ENCODE assay signal across 8 mouse cellular contexts in genomic region chr16:57121816-57122415, GRCm38 (mm10). TPM values are rescaled to one million over a fixed set of nuclear protein-coding genes. Genes with fewer than 3 reads are reported as not detected.
A peak's percentile ranks its signal among the peaks of the same experiment; 100 is the strongest.
DNase-seq lines count a peak whose midpoint lies in the region; ATAC-seq lines count a peak whose summit lies in the region.

No protein-coding gene starts in this region.

- H3K9ac ChIP-seq in forebrain, embryonic 16.5 days (replicated peaks; ENCODE audit: low read depth, low read length): peak overlapping the region; percentile 94
- peak overlapping the region; percentile 96 for H3K9ac ChIP-seq in liver, embryonic 11.5 days (ENCODE audit: low read depth, low read length)

- peaks cover 3% of the 10 kb centered on the region for H3K36me3 ChIP-seq in megakaryocyte, embryonic 14.5 days (replicated peaks; ENCODE audit: low read length)
- H3K36me3 ChIP-seq in forebrain, embryonic 16.5 days (ENCODE audit: control insufficient read depth, insufficient read depth): no peaks in the 10 kb centered on the region
- no peaks in the 10 kb centered on the region for H3K36me3 ChIP-seq in liver, embryonic 11.5 days (ENCODE audit: control insufficient read depth, insufficient read depth, low read length)

- H3K27me3 ChIP-seq in megakaryocyte, embryonic 14.5 days (replicated peaks): no peaks in the 10 kb centered on the region
- 0 out of 2 replicates have a peak, but pooled peaks cover 5% of the 10 kb centered on the region for H3K27me3 ChIP-seq in forebrain, embryonic 16.5 days (replicated peaks; ENCODE audit: control insufficient read depth, insufficient read depth, low read length)
- no peaks in the 10 kb centered on the region for H3K27me3 ChIP-seq in liver, embryonic 11.5 days (replicated peaks; ENCODE audit: control insufficient read depth, insufficient read depth, low read length)

- DNase-seq in adrenal gland, postnatal 36 days: peak; percentile 19 to 46
- DNase-seq in adrenal gland, adult 2 months: no peak
- DNase-seq in liver, embryonic 11.5 days (ENCODE audit: low spot score): peak; percentile 51
- DNase-seq in testis, postnatal 10 days (ENCODE audit: low spot score): peak; percentile 62
- DNase-seq in thymus, postnatal 0 days (ENCODE audit: low spot score): no peak

- peak overlapping the region; percentile 95 for H3K4me3 ChIP-seq in megakaryocyte, embryonic 14.5 days (replicated peaks)
- peak overlapping the region; percentile 100 for H3K4me3 ChIP-seq in forebrain, embryonic 16.5 days (replicated peaks; ENCODE audit: low read length)
- H3K4me3 ChIP-seq in liver, embryonic 11.5 days (ENCODE audit: low read depth, low read length): peak overlapping the region; percentile 100

- H3K4me1 ChIP-seq in megakaryocyte, embryonic 14.5 days: peaks cover 41% of the 10 kb centered on the region
- peaks cover 21% of the 10 kb centered on the region for H3K4me1 ChIP-seq in forebrain, embryonic 16.5 days (replicated peaks; ENCODE audit: control insufficient read depth, insufficient read depth, low read length)
- H3K4me1 ChIP-seq in liver, embryonic 11.5 days (replicated peaks; ENCODE audit: control insufficient read depth, insufficient read depth, low read length): peaks cover 12% of the 10 kb centered on the region

- peak overlapping the region; percentile 96 for H3K27ac ChIP-seq in forebrain, embryonic 16.5 days (ENCODE audit: low read length)
- H3K27ac ChIP-seq in liver, embryonic 11.5 days (ENCODE audit: low read depth, low read length): peak overlapping the region; percentile 87

- ATAC-seq in megakaryocyte, adult 5-6 weeks (ENCODE audit: poor library complexity, severe bottlenecking): no peak
- no peak for ATAC-seq in forebrain, embryonic 16.5 days
- ATAC-seq in liver, embryonic 11.5 days (replicated peaks; ENCODE audit: low FRiP score): peak; percentile 26

- WGBS in forebrain, embryonic 16.5 days: under 1% methylated on average over 59 of the region's 59 CpGs
- under 1% methylated on average over 58 of the region's 59 CpGs for WGBS in liver, embryonic 11.5 days

- H3K4me2 ChIP-seq in forebrain, embryonic 16.5 days (ENCODE audit: low read length): peak overlapping the region; percentile 66
- H3K4me2 ChIP-seq in liver, embryonic 11.5 days: peak overlapping the region; percentile 75

- H3K9me3 ChIP-seq in megakaryocyte, embryonic 14.5 days: no peaks in the 10 kb centered on the region
- no peaks in the 10 kb centered on the region for H3K9me3 ChIP-seq in forebrain, embryonic 16.5 days (ENCODE audit: control insufficient read depth, low read length)
- no peaks in the 10 kb centered on the region for H3K9me3 ChIP-seq in liver, embryonic 11.5 days (ENCODE audit: control insufficient read depth, low read length)

RNA-seq across cellular contexts. Expression of gene Tomm70a, which starts 0.4 kb away (rescaled TPM):
- total RNA-seq in adrenal gland, postnatal 36 days (2021): 10 to 100 TPM; 56.3 to 59.2 TPM
- total RNA-seq in adrenal gland, adult 2 months (2021): 10 to 100 TPM; 49.6 to 54.5 TPM
- 15.0 and 15.5 TPM in 2 replicates for polyA plus RNA-seq in adrenal gland, adult 2 months (2012; rRNA removed)
- polyA plus RNA-seq in megakaryocyte, embryonic 14.5 days (2012; ENCODE audit: insufficient read depth, low replicate concordance): 6.6 and 17.6 TPM in 2 replicates
- 32.9 and 33.7 TPM in 2 replicates for total RNA-seq in megakaryocyte, adult 5-6 weeks (2015)
- 27.1 and 32.0 TPM in 2 replicates for total RNA-seq in megakaryocyte, adult 5-6 weeks (2017)
- 56.8 and 58.3 TPM in 2 replicates for polyA plus RNA-seq in forebrain, embryonic 16.5 days (2015; fragmentation: Nextera tagmentation; extraction: Ambion mirVana)
- polyA plus RNA-seq in liver, embryonic 11.5 days (2014; fragmentation: Nextera tagmentation; extraction: Ambion mirVana): 66.9 and 76.4 TPM in 2 replicates
- 41.1 and 42.4 TPM in 2 replicates for polyA plus RNA-seq in thymus, postnatal 0 days (2015; fragmentation: Nextera tagmentation; extraction: Ambion mirVana)

RNA-seq across cellular contexts. Expression of gene Nit2, which starts 45.2 kb away (rescaled TPM):
- 10 to 100 TPM; 35.0 to 53.6 TPM for total RNA-seq in adrenal gland, postnatal 36 days (2021)
- total RNA-seq in adrenal gland, adult 2 months (2021): 10 to 100 TPM; 42.7 to 43.6 TPM
- 15.3 and 26.5 TPM in 2 replicates for polyA plus RNA-seq in adrenal gland, adult 2 months (2012; rRNA removed)
- 5.7 TPM in 1 of 2 replicates, not detected in the other for polyA plus RNA-seq in megakaryocyte, embryonic 14.5 days (2012; ENCODE audit: insufficient read depth, low replicate concordance)
- total RNA-seq in megakaryocyte, adult 5-6 weeks (2015): 17.1 and 17.6 TPM in 2 replicates
- 11.5 and 13.3 TPM in 2 replicates for total RNA-seq in megakaryocyte, adult 5-6 weeks (2017)
- 37.7 and 41.0 TPM in 2 replicates for polyA plus RNA-seq in forebrain, embryonic 16.5 days (2015; fragmentation: Nextera tagmentation; extraction: Ambion mirVana)
- polyA plus RNA-seq in liver, embryonic 11.5 days (2014; fragmentation: Nextera tagmentation; extraction: Ambion mirVana): 65.9 and 72.1 TPM in 2 replicates
- 44.4 and 44.7 TPM in 2 replicates for polyA plus RNA-seq in thymus, postnatal 0 days (2015; fragmentation: Nextera tagmentation; extraction: Ambion mirVana)

RNA-seq across cellular contexts. Expression of gene Tmem45a2, which starts 50.7 kb away (rescaled TPM):
- not detected for total RNA-seq in adrenal gland, postnatal 36 days (2021)
- not detected for total RNA-seq in adrenal gland, adult 2 months (2021)
- polyA plus RNA-seq in adrenal gland, adult 2 months (2012; rRNA removed): not detected in 2 replicates
- polyA plus RNA-seq in megakaryocyte, embryonic 14.5 days (2012; ENCODE audit: insufficient read depth, low replicate concordance): not detected in 2 replicates
- total RNA-seq in megakaryocyte, adult 5-6 weeks (2015): 2.8 and 5.6 TPM in 2 replicates
- 1.1 TPM in 2 replicates for total RNA-seq in megakaryocyte, adult 5-6 weeks (2017)
- not detected in 2 replicates for polyA plus RNA-seq in forebrain, embryonic 16.5 days (2015; fragmentation: Nextera tagmentation; extraction: Ambion mirVana)
- not detected in 2 replicates for polyA plus RNA-seq in liver, embryonic 11.5 days (2014; fragmentation: Nextera tagmentation; extraction: Ambion mirVana)
- polyA plus RNA-seq in thymus, postnatal 0 days (2015; fragmentation: Nextera tagmentation; extraction: Ambion mirVana): 0.18 and 0.28 TPM in 2 replicates

Comparison
In these comparisons a context has a peak if more than half of its experiments do, and no peak if none do; other contexts are left out.
1. DNase-seq: peak in adrenal gland, postnatal 36 days (2 of 2), liver, embryonic 11.5 days (single experiment) and testis, postnatal 10 days (single experiment); none in adrenal gland, adult 2 months (single experiment) and thymus, postnatal 0 days (single experiment).
2. Peak in every context shown above with its lines, with median percentiles within 50 percentile points of each other: H3K4me3 ChIP-seq.